Mouse (Mus musculus): Measurements from ENCODE around the gene Gpr3. TPM values are rescaled to one million over a fixed set of nuclear protein-coding genes. Genes with fewer than 3 reads are reported as not detected.

The Gpr3 gene
- polyA plus RNA-seq, 1 experiment, result not detected

DNA sequence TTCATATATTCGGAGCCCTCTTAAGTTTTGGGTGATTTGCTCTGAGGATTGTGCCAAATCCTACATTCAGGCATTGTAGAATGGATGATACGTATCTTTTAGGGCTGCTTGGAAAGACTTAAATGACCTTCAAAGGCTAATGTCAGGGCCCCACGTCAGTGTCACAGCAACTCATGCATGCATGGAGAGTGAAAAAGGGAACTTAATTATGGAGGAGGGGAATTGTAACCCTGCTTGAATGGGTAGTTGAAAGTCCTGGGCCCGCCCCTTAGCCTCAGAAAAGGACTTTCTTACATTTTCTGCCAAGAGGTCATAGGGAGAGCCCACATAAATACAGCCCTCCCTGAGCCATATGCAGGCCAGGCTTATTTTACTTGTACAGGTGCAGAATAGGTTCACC is 52.7 kb downstream of the Gpr3 start:
- DNase-seq, result no peak
- no peaks in the 10 kb centered on the region for H3K27me3 ChIP-seq (ENCODE audit: control insufficient read depth, insufficient read depth, low read length)
- no peak overlapping the region for H3K4me3 ChIP-seq (ENCODE audit: control insufficient read depth, insufficient read depth, low read length)
- WGBS, result 74% methylated on average over 4 of the region's 4 CpGs
- peaks cover 16% of the 10 kb centered on the region; the same call in 1 of the 2 replicates for H3K36me3 ChIP-seq (ENCODE audit: control insufficient read depth, insufficient read depth, low read length)
- TF ChIP-seq CTCF (IDR thresholded peaks at IDR 0.05; ENCODE audit: borderline replicate concordance, control insufficient read depth, extremely low read depth, insufficient read depth, low read length, poor library complexity) (no peak), POLR2A (IDR thresholded peaks at IDR 0.05; ENCODE audit: control insufficient read depth, extremely low read depth, insufficient read depth, low read length, poor library complexity) (no peak)
- no peak overlapping the region for H3K27ac ChIP-seq (ENCODE audit: control insufficient read depth, insufficient read depth, low read length)
- peaks cover 19% of the 10 kb centered on the region for H3K4me1 ChIP-seq (replicated peaks; ENCODE audit: control insufficient read depth, insufficient read depth, low read length)

Other genes starting within 250 kb of the Gpr3 start
- 15.3 and 15.8 TPM in 2 replicates for gene Fgr, start 238.4 kb downstream of the Gpr3 start, polyA plus RNA-seq (2012; rRNA removed)
- 59.8 and 78.9 TPM in 2 replicates for gene Ahdc1, start 201.3 kb downstream of the Gpr3 start, polyA plus RNA-seq (2012; rRNA removed)
- 163 and 186 TPM in 2 replicates for gene Wasf2, start 82.0 kb downstream of the Gpr3 start, polyA plus RNA-seq (2012; rRNA removed)
- 0.90 and 1.1 TPM in 2 replicates for gene Cd164l2, start 405 bp downstream of the Gpr3 start, polyA plus RNA-seq (2012; rRNA removed)
- 2.8 and 4.6 TPM in 2 replicates for gene Map3k6, start 28.3 kb upstream of the Gpr3 start, polyA plus RNA-seq (2012; rRNA removed)
- gene Sytl1, start 50.6 kb upstream of the Gpr3 start, polyA plus RNA-seq (2012; rRNA removed), result 39.7 and 45.2 TPM in 2 replicates
- gene Tmem222, start 65.3 kb upstream of the Gpr3 start, polyA plus RNA-seq (2012; rRNA removed), result 134 and 143 TPM in 2 replicates
- 107 and 124 TPM in 2 replicates for gene Wdtc1, start 140.9 kb upstream of the Gpr3 start, polyA plus RNA-seq (2012; rRNA removed)
- gene Slc9a1, start 157.2 kb upstream of the Gpr3 start, polyA plus RNA-seq (2012; rRNA removed), result 77.9 and 89.8 TPM in 2 replicates